Mouse (Mus musculus) erythroblast, embryonic 14.5 days (primary cell): Measurements from ENCODE around the gene Gpx6.

ENCODE experiments used
- GATA1 ChIP-seq: IDR thresholded peaks from 2 replicates; pipeline ENCODE4 v1.6.1; 2012; ENCODE audit warnings: low read length, inconsistent platforms, mixed read lengths
- TAL1 ChIP-seq: IDR thresholded peaks from 3 replicates; pipeline ENCODE4 v1.6.1; 2012; ENCODE audit warnings: low read length, inconsistent platforms, mixed read lengths

DNA sequence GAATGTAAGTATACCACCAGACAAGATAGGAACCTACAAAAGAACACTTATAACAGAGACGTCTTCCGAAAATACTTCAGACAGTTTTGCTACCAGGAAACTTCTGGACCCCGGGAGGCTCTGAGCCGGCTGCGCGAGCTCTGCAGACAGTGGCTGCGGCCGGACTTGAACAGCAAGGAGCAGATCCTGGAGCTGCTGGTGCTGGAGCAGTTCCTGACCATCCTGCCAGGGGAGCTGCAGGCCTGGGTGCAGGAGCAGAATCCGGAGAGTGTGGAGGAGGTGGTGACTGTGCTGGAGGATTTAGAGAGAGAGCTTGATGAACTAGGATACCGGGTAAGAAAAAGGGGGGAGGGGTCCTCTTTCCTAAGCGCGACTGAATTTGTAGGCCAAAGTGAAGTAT is 51.8 kb downstream of the Gpx6 start:
- TF ChIP-seq GATA1 (no peak), TAL1 (no peak)
